Mouse (Mus musculus) heart, adult 2 months (tissue): Measurements from ENCODE around the gene Hmga1b. TPM values are rescaled to one million over a fixed set of nuclear protein-coding genes. Genes with fewer than 3 reads are reported as not detected.
"Not testable (repeated sequence)": the region's sequence is repeated elsewhere in the genome, so short reads cannot be mapped to it uniquely, and the experiment has no call there.

Source experiments
- DNase-seq, 2 experiments: peaks; one replicate each; pipeline ENCODE4 v3.0.0; 2021
- H3K27ac ChIP-seq: fragments of 200-600 bp; 2 replicates; pipeline ENCODE4 v1.8.1; 2022
- H3K27me3 ChIP-seq: fragments of 200-500 bp; 2 replicates; pipeline ENCODE4 v1.6.1; 2012; ENCODE audit warnings: mild to moderate bottlenecking, low read length, inconsistent platforms, mixed read lengths; ENCODE audit not compliant: control insufficient read depth, insufficient read depth
- H3K36me3 ChIP-seq: fragments of 200-500 bp; 2 replicates; pipeline ENCODE4 v1.6.1; 2012; ENCODE audit warnings: low read length, inconsistent platforms; ENCODE audit not compliant: control insufficient read depth, insufficient read depth
- H3K4me1 ChIP-seq: fragments of 200-500 bp; 2 replicates; pipeline ENCODE4 v1.6.1; 2011; ENCODE audit warnings: low read length; ENCODE audit not compliant: control insufficient read depth, insufficient read depth
- H3K4me3 ChIP-seq: fragments of 200-600 bp; 2 replicates; pipeline ENCODE4 v1.8.1; 2022
- H3K79me2 ChIP-seq: fragments of 200-500 bp; replicated peaks from 2 replicates; pipeline ENCODE4 v1.6.1; 2012; ENCODE audit warnings: mild to moderate bottlenecking, inconsistent platforms, low read length, moderate library complexity, mixed read lengths; ENCODE audit not compliant: control insufficient read depth, insufficient read depth
- H3K9ac ChIP-seq: fragments of 200-500 bp; 2 replicates; pipeline ENCODE4 v1.6.1; 2012; ENCODE audit warnings: low read depth, mild to moderate bottlenecking, control low read depth, inconsistent platforms, low read length, mixed read lengths
- CTCF ChIP-seq: fragments of 200-600 bp; IDR thresholded peaks from 2 replicates; pipeline ENCODE4 v1.8.1; 2022; ENCODE audit warnings: antibody characterized with exemption, mild to moderate bottlenecking, moderate library complexity
- EP300 ChIP-seq: fragments of 200-500 bp; IDR thresholded peaks from 2 replicates; pipeline ENCODE4 v1.6.1; 2011; ENCODE audit warnings: low read depth, low read length, control low read depth; ENCODE audit not compliant: insufficient read depth
- POLR2A ChIP-seq: fragments of 200-500 bp; IDR thresholded peaks from 2 replicates; pipeline ENCODE4 v1.6.1; 2011; ENCODE audit warnings: mild to moderate bottlenecking, low read depth, low read length, control low read depth; ENCODE audit not compliant: insufficient read depth
- WGBS: fragments of 180-500 bp; shearing (Covaris S2); methylation state at CpG from one replicate; pipeline ENCODE4 v1.1.7; 2018; 5-methylcytosine and 5-hydroxymethylcytosine counted together
- intact Hi-C: fragments of 180-260 bp; cut with DNase I; formaldehyde crosslinking; loops from one replicate; pipeline ENCODE4 v1.15.1; 2025
- polyA plus RNA-seq: library from polyadenylated mRNA; depleted of rRNA; stranded (reverse); fragments of >200 nt; gene quantifications from 2 replicates; pipeline ENCODE4 v1.2.3, GENCODE M21; 2012
- total RNA-seq, 2 experiments: library from RNA; stranded (reverse); gene quantifications; 2 replicates each; pipeline ENCODE4 v1.2.3; 2021

Gene Hmga1b
- total and polyA plus RNA-seq, 3 experiments: 0.57 to 31.4 (median 24.5) TPM

- Histone ChIP-seq H3K9ac (no peak overlapping the region), H3K4me3 (no peak overlapping the region), H3K27ac (no peak overlapping the region), H3K27me3 (no peaks in the 10 kb centered on the region), H3K4me1 (no peaks in the 10 kb centered on the region), H3K79me2 (no peaks in the 10 kb centered on the region), H3K36me3 (no peaks in the 10 kb centered on the region)
- 55% methylated on average over 1 of the region's 1 CpGs for WGBS
- no peak for DNase-seq
- intact Hi-C loops: no loop called here
- TF ChIP-seq EP300 (no peak), POLR2A (no peak), CTCF (no peak)
These were observed 5.6 kb downstream of the Hmga1b start for GRCm38 (mm10) chr11:120768206-120768605.

GRCm38 (mm10) chr11:120772749-120773148 lies 10.2 kb downstream of the Hmga1b start:
- H3K79me2 ChIP-seq: no peaks in the 10 kb centered on the region
- H3K4me3 ChIP-seq: no peak overlapping the region
- no peak overlapping the region for H3K9ac ChIP-seq
- H3K4me1 ChIP-seq: no peaks in the 10 kb centered on the region
- no peak for DNase-seq
- WGBS: 70% methylated on average over 3 of the region's 3 CpGs
- H3K27me3 ChIP-seq: no peaks in the 10 kb centered on the region
- TF ChIP-seq CTCF (no peak), EP300 (no peak), POLR2A (no peak)
- no peaks in the 10 kb centered on the region for H3K36me3 ChIP-seq
- intact Hi-C loops: loop anchor here (10.0 kb wide), 1 partner anchor 258 kb away; no protein-coding TSS in a partner anchor
- H3K27ac ChIP-seq: no peak overlapping the region

GRCm38 (mm10) chr11:120773463-120774190 lies 11.0 kb downstream of the Hmga1b start:
- DNase-seq: no peak
- intact Hi-C loops: loop anchor here (10.0 kb wide), 1 partner anchor 259 kb away; no protein-coding TSS in a partner anchor
- no peak for TF ChIP-seq EP300
- Histone ChIP-seq H3K27me3 (no peaks in the 10 kb centered on the region), H3K9ac (no peak overlapping the region), H3K4me1 (no peaks in the 10 kb centered on the region), H3K79me2 (no peaks in the 10 kb centered on the region), H3K27ac (no peak overlapping the region), H3K4me3 (no peak overlapping the region), H3K36me3 (no peaks in the 10 kb centered on the region)
- 80% methylated on average over 7 of the region's 7 CpGs for WGBS

- Histone ChIP-seq H3K36me3 (no peaks in the 10 kb centered on the region), H3K27me3 (no peaks in the 10 kb centered on the region), H3K79me2 (no peaks in the 10 kb centered on the region), H3K27ac (no peak overlapping the region), H3K9ac (no peak overlapping the region), H3K4me3 (no peak overlapping the region), H3K4me1 (no peaks in the 10 kb centered on the region)
- WGBS: 22% methylated on average over 15 of the region's 15 CpGs
- TF ChIP-seq POLR2A (no peak), EP300 (peak; percentile 99), CTCF (no peak; the same call in 1 of the 2 replicates)
- DNase-seq: peak; percentile 90 to 95
- intact Hi-C loops: loop anchor here (1.0 to 10.0 kb wide), 4 partner anchors 56 to 284 kb away; partner anchors contain the start of gene Slc25a10
These were observed 13.3 kb downstream of the Hmga1b start for GRCm38 (mm10) chr11:120775774-120776469.

GRCm38 (mm10) chr11:120777123-120777522 lies 14.5 kb downstream of the Hmga1b start:
- H3K4me1 ChIP-seq: no peaks in the 10 kb centered on the region
- no peak for DNase-seq
- H3K36me3 ChIP-seq: no peaks in the 10 kb centered on the region
- H3K79me2 ChIP-seq: no peaks in the 10 kb centered on the region
- no peaks in the 10 kb centered on the region for H3K27me3 ChIP-seq
- 25% methylated on average over 6 of the region's 6 CpGs for whole genome bisulfite sequencing
- no peak overlapping the region for H3K9ac ChIP-seq
- no peak for TF ChIP-seq EP300
- no peak for TF ChIP-seq CTCF
- no peak for TF ChIP-seq POLR2A
- H3K4me3 ChIP-seq: no peak overlapping the region
- intact Hi-C loops: loop anchor here (2.0 to 10.0 kb wide), 3 partner anchors 118 to 285 kb away; partner anchors contain the start of gene Slc25a10
- no peak overlapping the region for H3K27ac ChIP-seq

GRCm38 (mm10) chr11:120779876-120780275 lies 17.3 kb downstream of the Hmga1b start:
- intact Hi-C loops: loop anchor here (5.0 to 10.0 kb wide), 2 partner anchors 265 to 288 kb away; partner anchors contain the start of gene Slc25a10
- H3K4me1 ChIP-seq: peaks cover 2% of the 10 kb centered on the region
- TF ChIP-seq EP300 (no peak), CTCF (no peak), POLR2A (no peak)
- peaks cover 2% of the 10 kb centered on the region; the same call in 1 of the 2 replicates for H3K79me2 ChIP-seq
- no peaks in the 10 kb centered on the region for H3K27me3 ChIP-seq
- DNase-seq: no peak
- no peak overlapping the region for H3K27ac ChIP-seq
- WGBS: 95% methylated on average over 1 of the region's 1 CpGs
- H3K9ac ChIP-seq: no peak overlapping the region
- no peaks in the 10 kb centered on the region for H3K36me3 ChIP-seq
- H3K4me3 ChIP-seq: no peak overlapping the region

GRCm38 (mm10) chr11:120781361-120781760 lies 18.8 kb downstream of the Hmga1b start:
- H3K4me1 ChIP-seq, H3K79me2 ChIP-seq, H3K27ac ChIP-seq, DNase-seq, intact Hi-C loops, H3K4me3 ChIP-seq, H3K27me3 ChIP-seq, H3K9ac ChIP-seq, H3K36me3 ChIP-seq: not testable (repeated sequence)
- 95% methylated on average over 6 of the region's 6 CpGs for WGBS
